Mouse (Mus musculus): ENCODE measurements around the gene Cln3.

The Cln3 gene

GRCm38 (mm10) chr7:126585717-126586116, at the start of gene Cln3:
Cln3 (minus strand) TSS chr7:126585817.
- no peak for DNase-seq (ENCODE audit: low read depth, low spot score)

- DNase-seq (ENCODE audit: low read depth, low spot score) = no peak
Measured at GRCm38 (mm10) chr7:126635375-126635774, 49.8 kb upstream of the Cln3 start.

- DNase-seq (ENCODE audit: low read depth, low spot score) = no peak
Measured at GRCm38 (mm10) chr7:126632478-126632877, 46.9 kb upstream of the Cln3 start.

GRCm38 (mm10) chr7:126630824-126631518, 45.4 kb upstream of the Cln3 start, which contains the start of gene Nupr1:
Nupr1 (minus strand) TSS chr7:126630861.
- no peak for DNase-seq (ENCODE audit: low read depth, low spot score)

GRCm38 (mm10) chr7:126629915-126630314, 44.3 kb upstream of the Cln3 start:
- DNase-seq (ENCODE audit: low read depth, low spot score) = no peak

GRCm38 (mm10) chr7:126628111-126628510, 42.5 kb upstream of the Cln3 start:
- no peak for DNase-seq (ENCODE audit: low read depth, low spot score)

GRCm38 (mm10) chr7:126625807-126626600, 40.4 kb upstream of the Cln3 start:
- no peak for DNase-seq (ENCODE audit: low read depth, low spot score)

GRCm38 (mm10) chr7:126625369-126625768, 39.8 kb upstream of the Cln3 start:
- DNase-seq (ENCODE audit: low read depth, low spot score) = no peak

GRCm38 (mm10) chr7:126624774-126625173, 39.2 kb upstream of the Cln3 start:
- DNase-seq (ENCODE audit: low read depth, low spot score) = no peak

GRCm38 (mm10) chr7:126623381-126623780, 37.8 kb upstream of the Cln3 start:
- DNase-seq (ENCODE audit: low read depth, low spot score) = no peak

- no peak for DNase-seq (ENCODE audit: low read depth, low spot score)
Measured at GRCm38 (mm10) chr7:126621452-126622359, 36.1 kb upstream of the Cln3 start.

- no peak for DNase-seq (ENCODE audit: low read depth, low spot score)
Measured at GRCm38 (mm10) chr7:126619559-126620275, 34.1 kb upstream of the Cln3 start.

- no peak for DNase-seq (ENCODE audit: low read depth, low spot score)
Measured at GRCm38 (mm10) chr7:126616707-126617106, 31.1 kb upstream of the Cln3 start.

GRCm38 (mm10) chr7:126612736-126613135, 27.1 kb upstream of the Cln3 start:
- DNase-seq (ENCODE audit: low read depth, low spot score) = no peak

- DNase-seq (ENCODE audit: low read depth, low spot score) = no peak
Measured at GRCm38 (mm10) chr7:126607796-126608195, 22.2 kb upstream of the Cln3 start.

GRCm38 (mm10) chr7:126607064-126607463, 21.4 kb upstream of the Cln3 start:
- no peak for DNase-seq (ENCODE audit: low read depth, low spot score)

GRCm38 (mm10) chr7:126606611-126607010, 21.0 kb upstream of the Cln3 start:
- no peak for DNase-seq (ENCODE audit: low read depth, low spot score)

- no peak for DNase-seq (ENCODE audit: low read depth, low spot score)
Measured at GRCm38 (mm10) chr7:126602650-126603049, 17.0 kb upstream of the Cln3 start.

GRCm38 (mm10) chr7:126601896-126602295, 16.3 kb upstream of the Cln3 start:
- DNase-seq (ENCODE audit: low read depth, low spot score) = no peak

- DNase-seq (ENCODE audit: low read depth, low spot score) = no peak
Measured at GRCm38 (mm10) chr7:126598919-126599318, 13.3 kb upstream of the Cln3 start.

- no peak for DNase-seq (ENCODE audit: low read depth, low spot score)
Measured at GRCm38 (mm10) chr7:126596414-126596813, 10.8 kb upstream of the Cln3 start.

Data from WW6 (cell line).